Mouse (Mus musculus) gastrocnemius, adult 18-20 months (tissue): ENCODE results near the gene Cntn5. TPM values are rescaled to one million over a fixed set of nuclear protein-coding genes. Genes with fewer than 3 reads are reported as not detected.

Experiments
- DNase-seq: peaks from one replicate; pipeline ENCODE4 v3.0.0; 2021; ENCODE audit warnings: low spot score
- total RNA-seq, 2 experiments: library from RNA; stranded (reverse); gene quantifications; 2 replicates each; pipeline ENCODE4 v1.2.3; 2021

The Cntn5 gene
- total RNA-seq, 2 experiments from 2014 or later: not detected

- DNase-seq: no peak
Measured at GRCm38 (mm10) chr9:10447220-10447837, 457.2 kb downstream of the Cntn5 start.

- DNase-seq: no peak
Measured at GRCm38 (mm10) chr9:10412075-10412474, 492.5 kb downstream of the Cntn5 start.

- DNase-seq: no peak
Measured at GRCm38 (mm10) chr9:10400099-10400498, 504.5 kb downstream of the Cntn5 start.

GRCm38 (mm10) chr9:10389863-10390262, 514.7 kb downstream of the Cntn5 start:
- no peak for DNase-seq

- no peak for DNase-seq
Measured at GRCm38 (mm10) chr9:10384455-10384854, 520.1 kb downstream of the Cntn5 start.

GRCm38 (mm10) chr9:10383140-10383539, 521.4 kb downstream of the Cntn5 start:
- DNase-seq: no peak

- DNase-seq: no peak
Measured at GRCm38 (mm10) chr9:10381701-10382100, 522.9 kb downstream of the Cntn5 start.

GRCm38 (mm10) chr9:10376261-10376660, 528.3 kb downstream of the Cntn5 start:
- DNase-seq: no peak

- no peak for DNase-seq
Measured at GRCm38 (mm10) chr9:10368971-10369370, 535.6 kb downstream of the Cntn5 start.

- DNase-seq: no peak
Measured at GRCm38 (mm10) chr9:10368410-10368809, 536.2 kb downstream of the Cntn5 start.

- no peak for DNase-seq
Measured at GRCm38 (mm10) chr9:10366246-10366955, 538.2 kb downstream of the Cntn5 start.

GRCm38 (mm10) chr9:10350909-10351655, 553.5 kb downstream of the Cntn5 start:
- DNase-seq: no peak

- no peak for DNase-seq
Measured at GRCm38 (mm10) chr9:10348741-10349140, 555.8 kb downstream of the Cntn5 start.

- DNase-seq: no peak
Measured at GRCm38 (mm10) chr9:10348222-10348621, 556.4 kb downstream of the Cntn5 start.

- no peak for DNase-seq
Measured at GRCm38 (mm10) chr9:10340751-10341150, 563.8 kb downstream of the Cntn5 start.

- DNase-seq: no peak
Measured at GRCm38 (mm10) chr9:10339716-10340115, 564.9 kb downstream of the Cntn5 start.

- no peak for DNase-seq
Measured at GRCm38 (mm10) chr9:10324697-10325368, 579.7 kb downstream of the Cntn5 start.

GRCm38 (mm10) chr9:10269342-10269741, 635.2 kb downstream of the Cntn5 start:
- no peak for DNase-seq

- DNase-seq: no peak
Measured at GRCm38 (mm10) chr9:10268836-10269235, 635.7 kb downstream of the Cntn5 start.

GRCm38 (mm10) chr9:10265616-10266015, 639.0 kb downstream of the Cntn5 start:
- DNase-seq: no peak

- no peak for DNase-seq
Measured at GRCm38 (mm10) chr9:10233364-10233763, 671.2 kb downstream of the Cntn5 start.

GRCm38 (mm10) chr9:10232066-10232465, 672.5 kb downstream of the Cntn5 start:
- DNase-seq: no peak
